Mouse (Mus musculus): ENCODE measurements at regions not wholly inside any gene's neighbourhood (a gene's known extent, or its start where the extent isn't known, plus 50 kb on each side); places are given as distances from the start of the nearest gene placed in this dataset.

DNA sequence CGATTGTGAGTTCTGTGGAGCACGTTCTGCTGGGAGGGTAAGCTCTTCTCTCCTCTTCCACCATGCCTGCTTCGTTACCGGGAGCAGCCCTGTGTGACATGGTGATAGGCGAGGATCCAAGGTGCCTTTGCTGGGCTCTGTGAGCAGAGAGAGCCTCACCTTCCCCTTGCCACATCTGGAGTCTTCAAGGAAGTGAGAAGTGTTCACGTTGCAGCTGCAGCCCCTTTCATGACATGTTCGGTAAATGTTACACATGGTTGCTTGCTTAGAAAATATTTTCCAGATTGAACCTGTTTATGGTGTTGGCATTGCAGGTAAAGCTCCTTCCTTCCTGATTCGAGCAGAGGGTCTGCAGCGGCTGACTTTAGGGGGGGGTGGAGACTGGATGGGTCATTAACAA is 244.0 kb downstream of the Ttll7 start:
- DNase-seq (ENCODE audit: low read depth, low spot score), result no peak

DNA sequence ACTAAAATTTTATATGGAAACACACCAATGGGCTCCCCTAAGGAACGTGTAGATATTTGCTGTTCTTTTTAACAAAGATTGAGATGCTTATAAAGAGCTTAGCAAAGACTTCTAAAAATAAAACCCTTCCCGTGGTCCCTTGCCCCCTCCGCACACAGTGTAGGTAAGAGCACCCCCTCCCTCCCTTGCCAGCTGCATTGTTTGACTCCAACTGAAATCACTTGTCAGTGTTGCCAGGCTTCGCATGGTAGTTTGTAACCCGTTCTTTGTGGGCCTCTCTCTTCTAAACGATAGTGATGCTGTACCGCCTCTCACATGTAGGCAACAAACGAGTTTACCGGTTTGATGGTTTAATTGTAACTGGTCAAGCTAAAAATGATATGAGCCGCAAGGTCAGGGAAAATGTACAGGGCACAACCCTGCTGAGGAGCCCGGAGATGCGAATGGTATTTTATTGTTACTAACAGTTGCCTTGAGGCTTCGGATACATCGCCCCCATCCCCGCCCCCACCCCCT is 246.0 kb downstream of the Ttll7 start:
- DNase-seq (ENCODE audit: low read depth, low spot score), result no peak

DNA sequence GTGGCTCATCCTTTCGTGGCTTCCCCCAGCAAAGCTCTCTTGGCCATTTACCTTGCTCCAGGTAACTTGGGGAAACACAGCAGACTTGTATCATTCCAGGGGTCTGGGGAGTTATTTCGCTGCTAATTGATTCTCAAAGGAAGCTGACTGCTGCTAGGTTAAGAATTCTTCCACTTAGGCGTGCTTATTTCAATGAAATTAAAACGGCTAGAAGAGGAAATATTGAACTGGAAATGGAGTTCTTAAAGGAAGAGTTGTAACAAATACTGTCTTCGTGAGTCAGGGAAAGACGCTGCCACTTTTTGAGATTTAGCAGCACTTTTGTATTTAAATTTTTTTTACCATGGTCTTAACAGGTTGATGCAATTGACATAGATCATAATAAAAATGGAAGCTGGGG is 246.4 kb downstream of the Ttll7 start:
- DNase-seq (ENCODE audit: low read depth, low spot score), result no peak

DNA sequence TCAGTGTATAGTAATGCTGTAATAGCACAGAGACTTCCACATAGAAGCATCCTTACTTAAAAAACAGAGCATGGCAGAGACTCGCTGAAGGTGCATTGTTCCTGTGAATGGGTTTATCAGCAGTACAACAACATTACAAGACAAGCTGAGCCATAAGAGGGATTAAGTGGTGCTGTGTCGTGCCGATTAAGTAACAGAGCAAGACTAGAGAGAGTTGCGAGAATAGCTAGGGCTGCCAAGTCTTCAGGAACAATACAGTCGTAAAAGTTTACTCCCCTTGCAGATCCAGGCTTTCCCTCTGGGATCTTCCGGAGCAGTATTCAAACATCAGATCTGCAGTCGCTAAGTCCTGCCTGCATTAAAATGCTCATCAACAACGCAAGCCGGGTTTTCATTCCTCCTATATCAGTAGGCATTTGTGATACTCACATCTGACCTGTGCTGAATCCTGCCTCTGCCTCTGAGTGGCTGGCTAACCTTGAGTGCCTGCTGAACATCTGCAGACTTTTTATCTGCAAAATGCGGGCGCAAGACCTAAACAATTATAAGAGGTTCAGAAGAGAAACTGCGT is 247.1 kb downstream of the Ttll7 start:
- DNase-seq (ENCODE audit: low read depth, low spot score), result no peak

DNA sequence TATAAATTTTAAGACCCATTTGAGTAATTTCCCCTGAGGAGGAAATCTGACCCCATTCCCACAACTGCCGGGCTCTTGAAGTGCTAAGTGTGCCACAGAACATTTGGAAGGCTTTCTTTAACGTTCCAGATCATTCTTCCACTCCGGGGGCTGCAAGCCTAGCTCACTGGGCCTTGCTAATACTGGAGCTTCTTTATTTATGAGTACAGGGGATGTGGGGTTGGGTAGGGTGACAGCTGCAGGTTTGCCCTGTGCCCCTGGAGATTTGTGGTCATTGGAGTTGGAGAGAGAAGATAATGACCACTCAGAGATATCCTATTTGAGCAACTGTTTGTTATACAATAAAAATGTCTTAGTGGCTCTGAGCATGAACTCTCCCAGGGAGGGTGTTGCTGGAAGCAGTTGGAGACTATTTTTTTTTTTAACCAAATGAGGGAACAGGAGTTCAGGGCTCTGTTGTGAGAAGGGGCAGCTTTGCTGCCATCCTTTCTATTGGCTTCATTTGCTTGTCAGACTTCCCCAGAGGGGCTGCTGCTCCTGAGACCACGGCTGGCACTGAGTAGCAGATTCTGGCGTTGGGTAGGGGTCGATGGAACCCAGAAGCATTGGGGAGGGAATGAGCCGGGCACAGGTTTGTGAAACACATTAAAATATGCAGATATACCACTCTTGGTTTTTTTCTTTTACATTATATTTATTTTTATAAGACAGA is 249.0 kb downstream of the Ttll7 start:
- DNase-seq (ENCODE audit: low read depth, low spot score), result no peak

DNA sequence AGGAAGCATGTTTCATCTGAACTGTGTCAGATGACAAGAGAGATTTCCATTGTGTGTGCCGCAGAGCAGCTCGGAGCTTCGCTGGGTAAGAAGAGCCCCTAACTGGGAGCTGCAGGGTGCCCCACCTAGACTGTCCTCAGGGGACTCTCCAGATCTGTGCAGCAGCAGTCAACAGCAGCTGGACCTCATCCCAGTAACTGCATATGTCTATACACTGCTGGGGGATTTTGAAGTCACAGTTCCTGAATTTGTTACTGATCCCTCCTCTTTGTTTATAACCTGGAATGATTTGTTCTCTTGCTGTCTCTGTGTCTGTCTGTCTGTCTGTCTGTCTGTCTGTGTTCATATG is 249.6 kb downstream of the Ttll7 start:
- no peak for DNase-seq (ENCODE audit: low read depth, low spot score)

DNA sequence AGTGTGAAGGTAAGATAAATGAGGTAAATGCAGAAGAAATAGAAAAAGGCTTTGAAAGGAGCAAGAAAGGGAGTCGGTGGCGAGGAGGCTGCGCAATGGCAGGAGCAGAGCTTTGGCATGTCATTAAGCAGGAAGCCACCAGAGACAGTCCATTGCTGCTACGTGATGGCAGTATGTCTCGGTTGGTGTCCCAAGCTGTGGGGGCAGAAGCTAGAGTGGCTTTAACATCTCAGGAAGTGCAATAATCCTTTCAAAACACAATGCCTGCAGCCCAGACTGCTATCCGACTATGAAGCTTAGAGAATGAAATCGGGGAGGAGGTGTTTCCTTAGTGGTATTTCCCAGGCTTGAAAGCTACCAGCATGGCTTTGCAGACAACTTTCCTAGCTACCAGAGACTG is 251.3 kb downstream of the Ttll7 start:
- no peak for DNase-seq (ENCODE audit: low read depth, low spot score)

DNA sequence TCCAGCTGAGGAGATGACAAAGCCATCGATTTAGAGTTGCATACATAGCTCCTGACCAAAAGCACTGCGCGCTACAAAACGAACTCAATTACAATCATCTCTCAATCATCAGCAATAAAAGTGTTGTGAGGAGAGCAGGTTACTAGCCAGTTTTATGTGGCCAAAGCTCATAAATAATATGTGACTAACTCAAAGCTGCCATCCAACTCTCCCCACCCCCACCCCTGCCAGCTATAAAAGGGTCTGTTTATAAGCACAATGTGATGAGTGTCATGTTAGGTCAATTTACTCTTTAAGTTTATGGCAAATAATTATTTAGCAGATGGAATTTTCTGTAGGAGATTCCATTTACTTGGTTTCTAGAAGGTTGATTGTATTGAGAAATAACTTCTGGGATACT is 265.4 kb downstream of the Ttll7 start:
- DNase-seq (ENCODE audit: low read depth, low spot score), result peak; percentile 66

DNA sequence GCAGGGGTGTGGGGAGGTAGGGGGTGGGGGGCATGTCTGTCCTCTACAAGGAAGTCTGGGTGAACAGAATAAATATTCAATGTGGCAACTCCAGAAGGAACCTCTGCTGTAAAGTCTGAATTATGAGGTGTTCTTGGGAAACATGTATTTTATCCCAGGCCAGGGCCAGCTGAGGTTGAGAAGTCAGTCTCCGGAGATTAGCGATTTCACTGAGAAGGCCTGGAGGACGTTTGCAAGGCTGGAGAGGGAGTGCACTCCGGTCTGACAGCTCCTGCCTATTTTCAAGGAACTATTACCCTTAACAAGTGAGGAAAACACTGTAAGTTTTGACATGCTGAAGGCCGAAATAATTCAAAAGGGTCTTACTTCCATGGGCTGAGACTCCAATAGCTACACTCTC is 265.9 kb downstream of the Ttll7 start:
- peak; percentile 68 for DNase-seq (ENCODE audit: low read depth, low spot score)

DNA sequence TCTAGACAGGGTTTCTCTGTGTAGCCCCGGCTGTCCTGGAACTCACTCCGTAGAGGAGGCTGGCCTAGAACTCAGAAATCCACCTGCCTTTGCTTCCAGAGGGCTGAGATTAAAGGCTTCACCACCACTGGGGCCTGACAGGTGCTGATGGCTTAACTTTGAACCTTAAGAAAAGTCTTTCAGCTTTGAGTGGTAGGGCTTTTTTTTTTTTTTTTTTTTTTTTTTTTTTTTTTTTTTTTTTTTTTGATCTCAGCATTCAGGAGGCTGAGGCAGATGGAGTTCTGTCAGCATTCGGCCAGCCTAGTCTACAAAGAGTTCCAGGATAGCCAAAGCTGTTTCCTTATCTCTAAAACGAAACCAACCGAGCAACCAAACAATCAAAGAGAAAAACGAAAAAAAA is 266.5 kb downstream of the Ttll7 start:
- DNase-seq (ENCODE audit: low read depth, low spot score), result no peak

DNA sequence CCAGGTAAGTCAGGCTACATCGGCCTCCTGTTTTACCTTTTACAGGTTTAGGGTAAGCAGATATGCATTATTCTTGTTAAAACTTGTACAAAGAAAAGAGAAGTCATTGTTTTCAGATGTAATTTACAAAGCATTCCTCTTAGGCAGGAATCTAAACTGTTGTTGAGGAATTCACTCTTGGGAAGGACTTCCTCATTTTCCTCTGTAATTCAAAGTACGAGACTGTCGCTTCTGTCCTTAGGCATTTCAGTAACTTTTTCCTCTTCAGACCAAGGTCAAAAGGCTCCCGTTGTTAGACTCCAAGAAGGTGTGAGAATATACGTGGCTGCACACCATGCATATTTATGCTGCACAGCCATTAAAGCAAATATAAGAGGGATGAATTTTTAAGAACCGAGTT is 269.7 kb downstream of the Ttll7 start:
- no peak for DNase-seq (ENCODE audit: low read depth, low spot score)

DNA sequence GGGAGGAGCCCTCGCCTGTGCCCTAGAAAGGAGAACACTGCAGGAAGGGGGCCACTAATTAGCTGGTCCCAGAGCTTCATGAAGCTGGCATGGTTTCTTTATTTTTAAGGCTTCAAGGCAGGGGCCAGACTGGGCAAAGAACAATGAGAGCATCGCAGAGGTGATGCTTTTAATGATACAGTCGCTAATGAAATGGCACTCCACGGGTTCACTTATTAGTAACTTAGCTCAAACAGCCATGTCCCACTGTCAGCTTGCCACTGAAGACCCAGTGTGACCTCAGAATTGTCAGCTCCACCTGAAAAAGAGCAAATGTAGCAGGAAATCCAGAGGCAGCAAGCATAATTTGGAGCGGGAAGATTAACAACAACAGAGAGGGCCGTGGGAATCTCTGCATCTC is 275.6 kb downstream of the Ttll7 start:
- DNase-seq (ENCODE audit: low read depth, low spot score), result no peak

DNA sequence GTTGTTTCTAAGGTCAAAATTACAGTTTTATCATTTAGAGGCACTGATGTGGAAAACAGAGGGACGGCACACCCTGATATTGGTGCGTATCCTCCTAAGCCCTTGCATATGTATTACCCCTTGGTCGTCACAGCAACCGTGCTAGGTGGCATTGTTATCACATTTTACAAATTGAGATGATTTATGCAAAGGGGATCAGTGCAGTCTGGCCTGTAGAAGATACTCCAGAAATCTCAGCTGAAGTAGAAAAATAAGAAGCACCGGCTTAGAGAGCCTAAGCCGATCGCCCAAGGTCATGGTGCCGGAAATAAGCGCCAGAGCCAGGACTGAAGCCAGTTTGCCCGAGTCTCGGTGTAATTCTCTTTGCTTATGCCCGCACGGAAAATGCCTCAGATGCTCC is 280.7 kb downstream of the Ttll7 start:
- DNase-seq (ENCODE audit: low read depth, low spot score), result no peak

DNA sequence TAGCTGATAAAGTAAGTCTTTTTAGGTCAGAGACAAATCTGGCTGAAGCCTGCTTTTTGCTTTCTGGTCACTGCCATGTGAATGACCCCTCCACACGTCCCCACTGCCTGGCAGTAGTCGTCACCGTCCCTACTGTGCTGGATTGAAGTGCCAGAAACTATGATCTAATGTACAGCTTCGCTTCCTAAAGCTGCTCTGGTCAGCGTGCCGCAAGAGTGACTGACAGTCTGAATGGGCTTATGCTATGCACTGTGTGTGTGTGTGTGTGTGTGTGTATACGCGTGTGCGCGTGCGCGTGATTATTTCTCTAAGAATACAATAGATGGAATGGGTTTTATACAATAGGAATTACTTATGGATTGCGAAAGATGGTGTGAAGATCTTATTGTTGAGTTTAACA is 281.2 kb downstream of the Ttll7 start:
- no peak for DNase-seq (ENCODE audit: low read depth, low spot score)

DNA sequence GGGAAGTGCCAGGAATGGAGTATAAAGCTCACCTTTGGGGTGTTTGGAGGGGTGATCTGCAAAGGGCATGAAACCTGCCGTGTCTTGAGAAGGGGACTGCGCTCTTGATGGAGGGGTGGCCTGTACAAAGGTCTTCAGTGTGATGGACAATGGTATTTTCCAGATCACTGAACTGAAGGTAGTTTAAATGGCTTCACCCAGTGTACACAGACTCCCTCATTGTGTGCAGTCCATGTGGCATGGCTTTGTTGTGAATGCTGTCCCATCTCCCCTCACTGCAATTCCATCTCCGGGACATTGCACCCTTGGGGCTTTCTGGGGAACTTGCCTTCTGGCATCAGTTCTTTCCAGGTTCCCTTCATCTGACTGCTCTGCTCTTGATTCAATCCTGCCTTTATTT is 288.2 kb downstream of the Ttll7 start:
- DNase-seq (ENCODE audit: low read depth, low spot score), result no peak

DNA sequence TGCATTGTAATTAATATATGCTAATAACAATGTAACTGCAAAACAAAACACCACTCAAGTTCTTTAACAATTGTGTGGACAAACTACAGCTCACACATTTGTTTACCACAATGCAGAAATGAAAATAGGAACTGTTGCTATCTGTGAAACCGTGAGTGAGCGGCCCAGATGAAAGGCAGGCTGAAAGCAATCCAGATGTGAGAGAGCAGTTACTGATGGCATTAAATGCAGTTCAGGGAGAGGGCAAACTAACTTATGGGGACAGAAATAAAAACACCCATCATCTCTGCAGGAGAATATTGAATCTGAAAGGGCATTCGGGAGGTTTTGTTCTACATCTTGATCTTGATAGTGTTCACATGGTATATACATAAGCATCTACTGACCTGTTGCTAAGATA is 301.3 kb downstream of the Ttll7 start:
- DNase-seq (ENCODE audit: low read depth, low spot score), result peak; percentile 74

DNA sequence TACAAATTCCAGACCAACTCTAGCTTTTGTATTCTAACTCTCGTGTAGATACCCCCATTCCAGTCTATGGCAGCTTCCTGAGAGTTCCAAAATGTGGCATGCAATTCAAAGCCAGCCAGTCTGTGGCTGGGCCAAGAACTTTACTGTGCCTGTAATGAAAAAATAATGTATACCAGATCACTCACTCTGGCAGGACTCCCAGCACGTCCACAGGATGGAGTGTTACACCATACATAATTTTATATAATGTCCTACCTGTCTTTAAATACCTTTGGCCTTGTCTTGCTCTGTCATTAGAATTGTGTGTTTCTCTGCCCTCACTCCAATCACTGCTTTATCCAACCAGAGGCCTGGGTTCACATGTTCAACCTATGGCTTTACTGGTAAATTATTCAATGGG is 301.8 kb downstream of the Ttll7 start:
- peak; percentile 56 for DNase-seq (ENCODE audit: low read depth, low spot score)

DNA sequence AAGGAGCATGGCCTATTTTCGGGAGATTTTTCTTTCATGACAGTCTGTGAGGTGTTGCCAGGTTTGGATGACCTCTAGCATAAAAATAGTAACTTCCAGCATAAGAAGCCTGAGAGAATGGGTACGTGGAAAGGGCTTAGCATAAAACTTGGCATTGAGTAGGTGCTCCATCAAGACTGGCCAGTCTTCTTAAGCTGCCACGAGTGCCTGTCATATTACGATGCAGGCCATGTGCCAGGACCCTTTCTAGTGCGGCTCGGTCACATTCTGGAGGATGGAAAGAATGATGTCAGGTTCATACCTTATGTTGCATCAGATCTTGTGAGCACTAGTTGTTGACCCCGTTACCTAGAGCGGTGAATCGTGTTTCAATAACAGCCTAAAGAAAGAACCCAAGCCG is 311.0 kb downstream of the Ttll7 start:
- DNase-seq (ENCODE audit: low read depth, low spot score), result no peak

DNA sequence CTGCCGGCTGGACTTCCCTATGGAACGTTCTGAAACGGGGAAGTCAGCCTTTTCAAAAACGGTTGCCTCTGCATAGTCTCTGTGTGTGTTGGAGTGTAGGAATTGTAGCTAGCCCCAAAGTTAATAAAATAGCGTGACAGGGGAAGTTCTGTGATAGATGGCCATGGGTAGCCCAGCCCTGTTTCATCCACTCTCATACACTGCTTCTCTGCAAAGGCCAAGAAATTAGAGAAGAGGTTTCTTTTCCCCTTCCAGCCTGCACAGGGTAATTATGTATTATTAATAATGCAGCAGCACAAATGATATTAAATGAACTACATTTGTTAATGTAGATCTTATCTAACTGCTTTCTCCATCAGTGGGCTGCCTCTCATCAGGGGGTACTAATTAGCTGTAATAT is 311.4 kb downstream of the Ttll7 start:
- DNase-seq (ENCODE audit: low read depth, low spot score), result no peak

DNA sequence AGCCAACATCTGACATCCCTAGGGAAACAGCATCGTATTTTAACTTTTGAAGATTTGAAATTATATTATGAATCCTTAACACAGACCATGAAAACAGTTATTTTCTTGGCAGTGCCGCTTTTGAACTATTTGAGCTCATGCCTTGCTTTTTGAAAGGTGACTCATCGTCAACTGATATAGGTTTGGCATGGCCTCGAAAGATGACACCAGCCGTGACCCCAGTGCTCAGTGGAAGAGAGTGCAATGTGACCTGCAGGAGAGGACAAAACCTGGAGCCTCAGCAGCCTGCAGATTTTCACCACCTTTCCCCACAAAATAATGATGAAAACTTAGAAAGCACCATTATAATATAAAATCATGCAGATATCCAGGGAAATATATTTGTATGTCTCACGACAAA is 312.8 kb downstream of the Ttll7 start:
- DNase-seq (ENCODE audit: low read depth, low spot score), result no peak

DNA sequence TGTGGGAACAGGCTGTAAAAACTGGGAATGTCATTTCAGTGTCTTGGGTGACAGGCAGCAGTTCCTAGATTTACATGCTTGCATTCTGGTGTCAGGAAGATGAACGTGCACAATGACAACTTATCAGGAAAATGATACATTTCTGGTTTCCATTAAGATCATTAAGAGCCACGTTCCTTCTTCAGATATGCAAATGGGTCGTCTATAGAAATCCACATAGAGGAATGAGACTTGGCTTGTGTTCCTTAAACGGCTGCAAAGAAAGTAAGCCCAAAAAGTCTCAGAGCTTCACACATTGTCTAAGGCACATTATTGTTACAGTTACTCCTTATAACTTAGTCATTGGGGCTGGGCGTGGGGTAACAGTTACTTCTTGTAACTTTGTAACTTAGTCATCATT is 314.4 kb downstream of the Ttll7 start:
- no peak for DNase-seq (ENCODE audit: low read depth, low spot score)

DNA sequence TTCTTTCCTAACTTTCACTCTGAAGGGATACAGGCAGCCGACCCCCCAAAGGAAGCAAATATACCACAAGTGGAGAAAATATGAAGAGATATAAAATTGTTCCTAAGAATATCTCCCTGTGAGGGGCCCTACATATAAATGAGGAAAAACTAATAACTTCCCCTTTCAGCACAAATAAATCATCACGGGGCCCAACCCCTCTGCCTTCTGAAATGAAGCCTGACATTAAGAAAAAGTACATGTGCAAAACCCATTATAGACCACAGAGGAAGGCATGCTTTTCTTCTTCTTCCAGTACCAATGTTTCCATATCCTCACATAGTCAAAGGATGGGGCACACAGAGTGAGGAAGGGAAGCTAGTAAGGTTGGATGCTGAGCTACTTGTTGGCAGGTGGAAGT is 317.0 kb downstream of the Ttll7 start:
- DNase-seq (ENCODE audit: low read depth, low spot score), result no peak

DNA sequence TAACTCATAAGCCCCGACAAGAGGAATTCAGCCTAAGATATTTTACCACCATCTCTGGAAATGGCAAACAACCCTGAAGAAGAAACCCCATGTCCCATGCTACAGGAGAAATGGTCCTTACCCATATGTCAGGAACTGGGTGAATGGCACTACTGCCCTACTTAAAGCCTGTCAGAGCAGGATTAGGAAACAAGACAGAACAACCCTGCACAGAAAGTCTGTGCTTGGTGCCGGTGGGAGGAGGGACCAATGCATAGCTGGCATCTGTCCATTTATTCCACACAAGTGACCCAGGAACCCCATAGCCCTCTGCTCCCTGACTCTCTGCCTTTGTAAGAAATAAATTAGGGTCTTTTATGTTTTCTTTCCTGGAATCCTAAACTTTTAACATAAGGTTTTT is 317.9 kb downstream of the Ttll7 start:
- DNase-seq (ENCODE audit: low read depth, low spot score), result no peak

DNA sequence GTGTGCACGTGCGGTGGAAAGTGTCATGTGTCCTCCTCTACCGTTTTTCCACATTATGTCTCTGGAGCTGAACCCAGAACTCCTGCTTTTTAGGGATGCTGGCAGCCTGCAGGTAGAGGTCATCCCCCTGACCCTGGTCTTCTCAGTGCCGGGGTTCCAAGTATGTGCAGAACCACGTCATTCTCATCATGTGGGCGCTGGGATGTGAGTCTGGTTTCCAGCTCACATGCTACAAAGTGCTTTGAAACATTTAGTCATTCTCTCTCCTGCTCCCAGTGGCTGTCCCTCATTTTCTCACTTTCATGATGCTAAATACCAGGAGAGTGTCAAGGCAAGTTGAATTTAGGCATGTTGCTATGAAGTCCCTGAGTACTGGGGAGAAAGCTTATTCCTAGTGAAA is 326.6 kb downstream of the Ttll7 start:
- no peak for DNase-seq (ENCODE audit: low read depth, low spot score)

All from forelimb bud, embryonic 11.5 days (tissue).